Mouse (Mus musculus) frontal cortex, postnatal 36 days (tissue): ENCODE results near the gene Pik3r1.

Source experiments
- DNase-seq, 2 experiments: peaks; one replicate each; pipeline ENCODE4 v3.0.0; 2022; ENCODE audit warnings: low spot score in 2 of 2

Gene Pik3r1

GRCm38 (mm10) chr13:101738769-101739168 lies 29.2 kb downstream of the Pik3r1 start:
- no peak for DNase-seq

- no peak for DNase-seq
Observed at GRCm38 (mm10) chr13:101736521-101737387, 31.3 kb downstream of the Pik3r1 start.

GRCm38 (mm10) chr13:101735364-101736120 lies 32.5 kb downstream of the Pik3r1 start:
- DNase-seq: no peak

- no peak for DNase-seq
Observed at GRCm38 (mm10) chr13:101734227-101734626, 33.8 kb downstream of the Pik3r1 start.

GRCm38 (mm10) chr13:101732675-101733074 lies 35.3 kb downstream of the Pik3r1 start:
- no peak for DNase-seq

- no peak for DNase-seq
Observed at GRCm38 (mm10) chr13:101731777-101732176, 36.2 kb downstream of the Pik3r1 start.

- DNase-seq: no peak
Observed at GRCm38 (mm10) chr13:101730351-101730750, 37.7 kb downstream of the Pik3r1 start.

GRCm38 (mm10) chr13:101729248-101730055 lies 38.6 kb downstream of the Pik3r1 start:
- DNase-seq: no peak

- DNase-seq: peak in 1 of 2 experiments; percentile 43
Observed at GRCm38 (mm10) chr13:101728816-101729215, 39.2 kb downstream of the Pik3r1 start.

- DNase-seq: no peak
Observed at GRCm38 (mm10) chr13:101728300-101728699, 39.7 kb downstream of the Pik3r1 start.

- DNase-seq: no peak
Observed at GRCm38 (mm10) chr13:101727837-101728236, 40.2 kb downstream of the Pik3r1 start.

- no peak for DNase-seq
Observed at GRCm38 (mm10) chr13:101726922-101727321, 41.1 kb downstream of the Pik3r1 start.

GRCm38 (mm10) chr13:101721901-101722595 lies 46.0 kb downstream of the Pik3r1 start:
- DNase-seq: no peak

- DNase-seq: no peak
Observed at GRCm38 (mm10) chr13:101721154-101721553, 46.9 kb downstream of the Pik3r1 start.

- peak; percentile 85 to 89 for DNase-seq
Observed at GRCm38 (mm10) chr13:101719312-101719870, 48.6 kb downstream of the Pik3r1 start.

- no peak for DNase-seq
Observed at GRCm38 (mm10) chr13:101718744-101719143, 49.3 kb downstream of the Pik3r1 start.

- DNase-seq: no peak
Observed at GRCm38 (mm10) chr13:101717836-101718235, 50.2 kb downstream of the Pik3r1 start.

- no peak for DNase-seq
Observed at GRCm38 (mm10) chr13:101713429-101714088, 54.5 kb downstream of the Pik3r1 start.

- no peak for DNase-seq
Observed at GRCm38 (mm10) chr13:101712720-101713428, 55.1 kb downstream of the Pik3r1 start.

GRCm38 (mm10) chr13:101712099-101712498 lies 55.9 kb downstream of the Pik3r1 start:
- no peak for DNase-seq
